10 mouse cellular contexts compared by ENCODE assay signal in genomic region chr11:62914532-62914931, GRCm38 (mm10). TPM values are rescaled to one million over a fixed set of nuclear protein-coding genes. Genes with fewer than 3 reads are reported as not detected.
DNase-seq lines count a peak whose midpoint lies in the region; ATAC-seq and TF ChIP-seq lines count a peak whose summit lies in the region.
"Had no signal": no experiment of that assay in that cellular context is flagged by ENCODE, and none has a peak within 500 bp of the region (broad histone marks: within the 10 kb centered on the region; RNA-seq: fewer than 3 reads in every experiment).

No protein-coding gene starts in this region.

- no peak overlapping the region for H3K4me3 ChIP-seq in heart, embryonic 11.5 days (ENCODE audit: low read depth, low read length)
- H3K4me3 ChIP-seq in E14TG2a.4 (replicated peaks; ENCODE audit: low read length), result no peak overlapping the region
- no peak overlapping the region for H3K4me3 ChIP-seq in lung, adult 2 months (replicated peaks; ENCODE audit: extremely low read depth, low read depth, low read length)
- H3K4me3 ChIP-seq: liver, embryonic 13.5 days had no signal

- TF ChIP-seq POLR2A in lung, adult 2 months (IDR thresholded peaks at IDR 0.05; ENCODE audit: borderline replicate concordance, extremely low read depth, low read depth, low read length), result no peak

- DNase-seq in heart, postnatal 4 days, result peak; percentile 50
- DNase-seq in 416B (ENCODE audit: low read depth), result peak; percentile 46
- no peak for DNase-seq in lung, adult 2 months
- DNase-seq in right cerebral cortex, postnatal 25 days, result no peak
- DNase-seq: liver, embryonic 13.5 days had no signal

- 51% methylated on average over 6 of the region's 6 CpGs for WGBS in heart, embryonic 11.5 days (ENCODE audit: insufficient replicate concordance)
- WGBS in lung, adult 2 months, result 57% methylated on average over 6 of the region's 6 CpGs

- H3K9ac ChIP-seq in heart, embryonic 11.5 days (ENCODE audit: low read depth, low read length), result no peak overlapping the region
- H3K9ac ChIP-seq: liver, embryonic 13.5 days had no signal

- H3K36me3 ChIP-seq in heart, embryonic 11.5 days (ENCODE audit: control insufficient read depth, insufficient read depth, low read length), result no peaks in the 10 kb centered on the region
- H3K36me3 ChIP-seq in E14TG2a.4 (ENCODE audit: insufficient read depth, low read length), result no peaks in the 10 kb centered on the region
- H3K36me3 ChIP-seq: liver, embryonic 13.5 days had no signal

- H3K27me3 ChIP-seq in heart, embryonic 11.5 days (ENCODE audit: control insufficient read depth, insufficient read depth, low read length), result no peaks in the 10 kb centered on the region
- H3K27me3 ChIP-seq in E14TG2a.4 (ENCODE audit: insufficient read depth, low read length), result no peaks in the 10 kb centered on the region
- H3K27me3 ChIP-seq: liver, embryonic 13.5 days had no signal

- ATAC-seq in heart, embryonic 11.5 days (replicated peaks; ENCODE audit: insufficient number of reproducible peaks, low FRiP score, low TSS enrichment), result no peak
- no peak for ATAC-seq in erythroid progenitor cell, adult 5-6 weeks (replicated peaks; ENCODE audit: low FRiP score, poor library complexity, severe bottlenecking)

- peak; percentile 48 for TF ChIP-seq CTCF in E14TG2a.4 (conservative IDR thresholded peaks at IDR 0.05; ENCODE audit: low read length)
- peak; percentile 41 for TF ChIP-seq CTCF in lung, adult 2 months (IDR thresholded peaks at IDR 0.05; ENCODE audit: insufficient read depth, low read length)

- no peak overlapping the region for H3K4me2 ChIP-seq in heart, embryonic 11.5 days
- H3K4me2 ChIP-seq: liver, embryonic 13.5 days had no signal

- no peaks in the 10 kb centered on the region for H3K4me1 ChIP-seq in heart, embryonic 11.5 days (ENCODE audit: control insufficient read depth, insufficient read depth, low read length)
- no peaks in the 10 kb centered on the region for H3K4me1 ChIP-seq in E14TG2a.4 (replicated peaks; ENCODE audit: low read depth, low read length)
- no peaks in the 10 kb centered on the region for H3K4me1 ChIP-seq in lung, adult 2 months (ENCODE audit: control insufficient read depth, insufficient read depth, low read length)
- H3K4me1 ChIP-seq: liver, embryonic 13.5 days had no signal

- no peak overlapping the region for H3K27ac ChIP-seq in heart, embryonic 11.5 days (ENCODE audit: low read depth, low read length)
- H3K27ac ChIP-seq: liver, embryonic 13.5 days had no signal

- H3K9me3 ChIP-seq in heart, embryonic 11.5 days (replicated peaks; ENCODE audit: control insufficient read depth, low read length), result no peaks in the 10 kb centered on the region
- H3K9me3 ChIP-seq in E14TG2a.4 (ENCODE audit: low read length), result peaks cover 17% of the 10 kb centered on the region
- H3K9me3 ChIP-seq: liver, embryonic 13.5 days had no signal

RNA-seq across cellular contexts. Expression of gene Tvp23b, which starts 35.3 kb away (rescaled TPM):
- total RNA-seq in heart, postnatal 4 days (2021), result 10 to 100 TPM; 18.2 to 22.0 TPM
- polyA plus RNA-seq in heart, embryonic 11.5 days (2014; fragmentation: Nextera tagmentation; extraction: Ambion mirVana), result 47.3 and 49.4 TPM in 2 replicates
- polyA plus RNA-seq in lung, adult 2 months (2012; rRNA removed), result 12.9 and 21.4 TPM in 2 replicates
- total RNA-seq in erythroid progenitor cell, adult 5-6 weeks (2015; ENCODE audit: low replicate concordance), result 3.2 and 8.0 TPM in 2 replicates
- total RNA-seq in erythroid progenitor cell, adult 5-6 weeks (2017; ENCODE audit: low replicate concordance), result 2.2 and 5.9 TPM in 2 replicates

RNA-seq across cellular contexts. Expression of gene Cdrt4, which starts 36.5 kb away (rescaled TPM):
- total RNA-seq in heart, postnatal 4 days (2021), result under 1 TPM in 1 of 2 experiments, not detected in 1; 0.38 TPM
- 0.54 TPM in 1 of 2 replicates, not detected in the other for polyA plus RNA-seq in heart, embryonic 11.5 days (2014; fragmentation: Nextera tagmentation; extraction: Ambion mirVana)
- 0.18 and 0.73 TPM in 2 replicates for polyA plus RNA-seq in lung, adult 2 months (2012; rRNA removed)
- not detected in 2 replicates for total RNA-seq in erythroid progenitor cell, adult 5-6 weeks (2015; ENCODE audit: low replicate concordance)
- not detected in 2 replicates for total RNA-seq in erythroid progenitor cell, adult 5-6 weeks (2017; ENCODE audit: low replicate concordance)
- total RNA-seq: common myeloid progenitor, adult 5-6 weeks; heart, postnatal 10 days had no signal
- polyA plus RNA-seq: liver, embryonic 13.5 days had no signal

Comparison
In these comparisons a context has a peak if more than half of its experiments do, and no peak if none do; other contexts are left out.
1. DNase-seq: peak in heart, postnatal 4 days (single experiment) and 416B (single experiment); none in lung, adult 2 months (single experiment) and right cerebral cortex, postnatal 25 days (single experiment).